ENCODE assay signal across 16 mouse cellular contexts in the genomic region with DNA sequence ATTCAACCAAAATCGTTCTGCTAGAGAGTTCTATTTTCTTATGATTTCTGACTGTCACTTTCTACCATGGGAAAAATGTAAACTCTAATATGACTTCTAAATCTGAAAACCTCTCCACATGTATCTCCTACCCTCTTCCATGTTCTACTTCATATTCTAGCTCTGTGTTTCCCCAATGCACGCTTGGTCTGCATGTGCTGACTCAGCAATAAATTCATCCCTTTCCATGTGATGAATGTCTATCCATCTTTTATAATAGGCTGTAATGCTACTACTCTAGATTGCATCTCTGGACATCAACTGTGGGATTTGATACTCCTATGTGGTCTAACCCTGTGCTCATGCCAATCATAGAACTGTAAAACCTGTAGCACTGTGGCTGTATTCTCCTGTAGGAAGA.
"Had no signal": no experiment of that assay in that cellular context is flagged by ENCODE, and none has a peak within 500 bp of the region (broad histone marks: within the 10 kb centered on the region; RNA-seq: fewer than 3 reads in every experiment).

No protein-coding gene starts in this region.

- H3K4me2 ChIP-seq: neural tube, embryonic 13.5 days; neural tube, embryonic 15.5 days; stomach, embryonic 15.5 days had no signal

- H3K4me3 ChIP-seq: neural tube, embryonic 13.5 days; neural tube, embryonic 15.5 days; stomach, embryonic 15.5 days had no signal

- H3K9me3 ChIP-seq: neural tube, embryonic 13.5 days; neural tube, embryonic 15.5 days; stomach, embryonic 15.5 days had no signal

- H3K27me3 ChIP-seq: neural tube, embryonic 13.5 days; neural tube, embryonic 15.5 days; stomach, embryonic 15.5 days had no signal

- H3K4me1 ChIP-seq: neural tube, embryonic 13.5 days; neural tube, embryonic 15.5 days; stomach, embryonic 15.5 days had no signal

- H3K27ac ChIP-seq: neural tube, embryonic 13.5 days; neural tube, embryonic 15.5 days; stomach, embryonic 15.5 days; stomach, postnatal 0 days had no signal

- H3K36me3 ChIP-seq: neural tube, embryonic 13.5 days; neural tube, embryonic 15.5 days; stomach, embryonic 15.5 days had no signal

- DNase-seq: retina, postnatal 1 day; right cerebral cortex, adult 18-20 months; right cerebral cortex, postnatal 14 days; right cerebral cortex, postnatal 25 days; right cerebral cortex, postnatal 4 days; spleen, adult 18-20 months; thymus, adult 18-20 months; thymus, adult 2 months; thymus, postnatal 14 days; thymus, postnatal 25 days; thymus, postnatal 36 days; thymus, postnatal 4 days had no signal

- H3K9ac ChIP-seq: neural tube, embryonic 13.5 days; neural tube, embryonic 15.5 days; stomach, embryonic 15.5 days had no signal
